Mouse (Mus musculus): ENCODE measurements around the gene Lmo4. TPM values are rescaled to one million over a fixed set of nuclear protein-coding genes. Genes with fewer than 3 reads are reported as not detected.

Gene Lmo4
- polyA plus RNA-seq, 1 experiment from 2014 or later: 44.8 TPM

- no peak overlapping the region for H3K9ac ChIP-seq (ENCODE audit: low read length)
- DNase-seq (ENCODE audit: low spot score): no peak
- H3K4me3 ChIP-seq (ENCODE audit: low read depth, low read length): no peak overlapping the region
- no peak overlapping the region for H3K27ac ChIP-seq (replicated peaks)
- H3K36me3 ChIP-seq (ENCODE audit: control insufficient read depth, insufficient read depth, low read length): no peaks in the 10 kb centered on the region
- WGBS: 93% methylated on average over 5 of the region's 5 CpGs
- TF ChIP-seq CTCF (IDR thresholded peaks at IDR 0.05; ENCODE audit: low read depth) (no peak), EP300 (optimal IDR thresholded peaks at IDR 0.05) (no peak)
- ATAC-seq (ENCODE audit: low FRiP score, low TSS enrichment): no peak
- no peak overlapping the region for H3K4me2 ChIP-seq (replicated peaks; ENCODE audit: low read depth)
- H3K4me1 ChIP-seq (replicated peaks; ENCODE audit: control insufficient read depth, insufficient read depth): no peaks in the 10 kb centered on the region
- H3K27me3 ChIP-seq (ENCODE audit: control insufficient read depth, insufficient read depth, low read length): no peaks in the 10 kb centered on the region
- no peaks in the 10 kb centered on the region for H3K9me3 ChIP-seq (ENCODE audit: control insufficient read depth, low read length)
Measured at GRCm38 (mm10) chr3:144140816-144141215, 64.2 kb downstream of the Lmo4 start.

- TF ChIP-seq CTCF (IDR thresholded peaks at IDR 0.05; ENCODE audit: low read depth): no peak
- no peak for TF ChIP-seq EP300 (optimal IDR thresholded peaks at IDR 0.05)
- Histone ChIP-seq H3K4me2 (replicated peaks; ENCODE audit: low read depth) (no peak overlapping the region), H3K27me3 (ENCODE audit: control insufficient read depth, insufficient read depth, low read length) (no peaks in the 10 kb centered on the region), H3K9me3 (ENCODE audit: control insufficient read depth, low read length) (no peaks in the 10 kb centered on the region), H3K4me3 (ENCODE audit: low read depth, low read length) (no peak overlapping the region), H3K4me1 (replicated peaks; ENCODE audit: control insufficient read depth, insufficient read depth) (no peaks in the 10 kb centered on the region), H3K36me3 (ENCODE audit: control insufficient read depth, insufficient read depth, low read length) (no peaks in the 10 kb centered on the region), H3K27ac (replicated peaks) (no peak overlapping the region), H3K9ac (ENCODE audit: low read length) (no peak overlapping the region)
- 92% methylated on average over 3 of the region's 3 CpGs for WGBS
- no peak for ATAC-seq (ENCODE audit: low FRiP score, low TSS enrichment)
- no peak for DNase-seq (ENCODE audit: low spot score)
Measured at GRCm38 (mm10) chr3:144138659-144139058, 66.4 kb downstream of the Lmo4 start.
